Mouse (Mus musculus): Measurements from ENCODE around the gene Casz1. TPM values are rescaled to one million over a fixed set of nuclear protein-coding genes. Genes with fewer than 3 reads are reported as not detected.

Casz1 gene
- total RNA-seq, 2 experiments from 2014 or later = 1.1 to 1.8 TPM

DNA sequence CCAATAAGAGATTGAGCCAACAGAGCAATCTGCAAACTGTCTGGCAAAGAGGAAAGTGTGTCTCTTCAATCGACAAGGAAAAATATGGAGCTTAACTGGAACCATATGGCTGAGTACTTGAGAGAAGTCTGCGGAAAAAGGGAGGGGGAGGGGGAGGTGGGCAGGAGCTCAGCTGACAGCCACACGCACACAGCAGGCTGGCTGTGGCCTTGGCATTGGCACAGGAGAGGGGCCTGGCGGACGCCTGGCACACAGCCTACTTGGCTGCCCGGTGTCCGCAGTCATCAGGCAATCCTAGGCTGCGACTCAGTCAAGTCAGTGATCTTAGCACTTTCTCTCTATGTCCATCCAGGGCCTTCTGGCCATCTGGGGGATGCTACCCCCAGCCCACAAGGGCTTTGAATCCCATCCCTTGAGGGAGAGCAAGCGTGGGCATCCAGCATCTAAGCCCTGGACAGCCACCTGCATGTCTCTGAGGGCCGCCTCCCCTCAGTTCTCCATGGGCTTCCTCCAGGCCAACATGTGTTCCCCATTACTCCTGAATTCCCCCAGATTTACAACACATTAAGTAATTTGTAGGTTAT lies 67.6 kb downstream of the Casz1 start:
- DNase-seq (ENCODE audit: low spot score in 2 of 2) = no peak
- intact Hi-C loops (cut with DNase I) = no loop called here

DNA sequence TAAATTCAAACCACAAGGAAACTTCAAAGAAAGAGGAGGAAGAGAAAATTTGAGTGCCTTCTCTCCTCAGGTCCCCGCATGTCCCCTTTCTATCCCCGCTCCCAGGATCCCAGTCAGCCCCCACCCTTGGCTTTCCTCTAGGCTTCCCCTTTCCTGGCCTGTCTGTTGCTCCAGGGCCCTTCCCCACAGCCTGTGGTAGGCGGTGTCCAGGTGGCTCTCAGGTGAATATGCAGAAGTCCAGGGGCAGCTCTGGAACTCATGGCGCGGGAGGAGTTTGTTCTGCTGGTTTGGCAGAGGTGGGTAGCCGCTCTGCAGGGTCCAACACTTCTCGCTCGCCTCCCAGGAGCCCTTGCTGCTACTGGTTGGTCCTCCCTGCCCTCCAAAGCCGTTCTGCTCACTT lies 68.1 kb downstream of the Casz1 start:
- no peak for DNase-seq (ENCODE audit: low spot score in 2 of 2)
- intact Hi-C loops (cut with DNase I) = no loop called here

- intact Hi-C loops (cut with DNase I) = no loop called here
- DNase-seq (ENCODE audit: low spot score in 2 of 2) = no peak
These were observed 68.6 kb downstream of the Casz1 start for GRCm38 (mm10) chr4:148872783-148873182.

DNA sequence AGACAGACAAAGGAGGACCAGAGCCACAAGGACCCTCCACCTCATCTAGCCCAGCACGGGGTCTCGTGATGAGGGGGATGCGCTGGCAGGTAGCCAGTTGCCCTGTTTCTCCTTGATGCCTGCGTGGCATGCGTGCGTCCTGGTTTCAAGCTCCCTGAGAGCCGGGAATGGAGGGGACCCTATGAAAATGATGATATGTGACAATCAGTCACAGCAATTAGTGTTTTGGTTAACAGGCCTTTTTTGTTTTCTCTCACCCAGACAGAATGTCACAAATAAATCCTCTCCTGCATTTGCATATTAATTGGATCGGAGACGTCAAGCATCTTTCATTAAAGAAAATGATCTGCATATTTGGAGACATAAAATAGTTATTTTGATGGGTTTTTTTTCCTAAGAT lies 71.9 kb downstream of the Casz1 start:
- no peak for DNase-seq (ENCODE audit: low spot score in 2 of 2)
- intact Hi-C loops (cut with DNase I) = no loop called here

GRCm38 (mm10) chr4:148876867-148877266 lies 72.6 kb downstream of the Casz1 start:
- no peak for DNase-seq (ENCODE audit: low spot score in 2 of 2)
- intact Hi-C loops (cut with DNase I) = no loop called here

DNA sequence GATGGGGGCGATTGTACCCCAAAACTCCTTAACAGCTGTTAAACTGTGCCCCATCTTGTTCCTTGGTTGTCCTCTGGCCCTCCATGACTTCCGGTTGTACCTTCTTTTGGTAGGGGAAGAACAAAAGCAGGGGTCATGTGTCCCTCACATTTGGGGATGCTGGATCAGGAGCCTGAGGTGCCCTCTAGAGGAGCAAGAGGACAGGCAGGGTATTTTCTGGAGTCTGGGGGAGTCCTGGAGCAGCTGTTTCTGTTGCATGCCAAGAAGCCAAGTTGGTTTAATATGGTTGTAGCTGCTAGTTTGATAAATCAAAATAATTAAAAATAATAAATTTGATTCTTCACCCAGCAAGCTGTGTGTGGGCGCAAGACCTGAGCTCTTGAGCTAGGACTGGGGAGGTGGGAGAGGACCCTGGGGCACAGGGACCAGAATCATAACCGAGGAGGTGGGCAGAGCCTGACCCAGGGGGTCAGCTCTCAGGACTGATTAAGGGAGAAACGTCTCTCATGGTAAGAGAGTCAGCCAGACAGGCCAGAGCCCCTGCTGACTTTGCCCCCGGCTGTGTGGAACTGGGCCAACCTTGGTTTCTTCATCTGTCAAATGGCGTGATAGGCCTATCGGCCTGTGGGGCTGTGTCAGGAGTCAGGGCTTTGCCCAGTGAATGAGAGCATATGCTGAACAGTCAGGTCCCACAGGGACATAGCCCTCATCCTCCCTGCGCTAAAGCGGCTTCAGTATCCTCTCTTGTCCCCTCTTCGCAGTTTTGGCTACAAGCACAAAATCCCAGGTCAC lies 74.2 kb downstream of the Casz1 start:
- intact Hi-C loops (cut with DNase I) = no loop called here
- DNase-seq (ENCODE audit: low spot score in 2 of 2) = no peak

- intact Hi-C loops (cut with DNase I) = no loop called here
- no peak for DNase-seq (ENCODE audit: low spot score in 2 of 2)
These were observed 74.9 kb downstream of the Casz1 start for GRCm38 (mm10) chr4:148878984-148879610.

GRCm38 (mm10) chr4:148879631-148880030 lies 75.4 kb downstream of the Casz1 start:
- intact Hi-C loops (cut with DNase I) = no loop called here
- no peak for DNase-seq (ENCODE audit: low spot score in 2 of 2)

- no peak for DNase-seq (ENCODE audit: low spot score in 2 of 2)
- intact Hi-C loops (cut with DNase I) = no loop called here
These were observed 76.9 kb downstream of the Casz1 start for GRCm38 (mm10) chr4:148881001-148881669.

DNA sequence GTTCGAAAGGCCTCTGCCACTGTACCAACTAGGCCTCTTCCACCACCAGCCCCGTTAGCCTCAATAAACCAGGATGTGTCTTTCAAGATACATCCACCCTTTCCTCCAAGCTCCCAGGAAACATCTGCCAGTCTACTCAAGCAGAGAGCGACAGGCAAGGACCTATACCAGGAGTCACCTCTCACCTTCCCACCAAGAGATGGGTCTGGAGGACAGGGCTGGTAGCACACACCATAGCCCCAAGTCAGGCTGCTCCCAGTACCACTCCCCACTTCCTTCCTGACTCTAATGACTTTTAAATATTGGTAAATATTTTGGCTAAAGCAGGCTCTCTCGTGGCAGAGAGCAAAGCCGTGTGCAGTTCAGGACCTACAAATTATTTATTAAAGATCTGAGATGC lies 77.6 kb downstream of the Casz1 start:
- intact Hi-C loops (cut with DNase I) = no loop called here
- DNase-seq (ENCODE audit: low spot score in 2 of 2) = no peak

DNA sequence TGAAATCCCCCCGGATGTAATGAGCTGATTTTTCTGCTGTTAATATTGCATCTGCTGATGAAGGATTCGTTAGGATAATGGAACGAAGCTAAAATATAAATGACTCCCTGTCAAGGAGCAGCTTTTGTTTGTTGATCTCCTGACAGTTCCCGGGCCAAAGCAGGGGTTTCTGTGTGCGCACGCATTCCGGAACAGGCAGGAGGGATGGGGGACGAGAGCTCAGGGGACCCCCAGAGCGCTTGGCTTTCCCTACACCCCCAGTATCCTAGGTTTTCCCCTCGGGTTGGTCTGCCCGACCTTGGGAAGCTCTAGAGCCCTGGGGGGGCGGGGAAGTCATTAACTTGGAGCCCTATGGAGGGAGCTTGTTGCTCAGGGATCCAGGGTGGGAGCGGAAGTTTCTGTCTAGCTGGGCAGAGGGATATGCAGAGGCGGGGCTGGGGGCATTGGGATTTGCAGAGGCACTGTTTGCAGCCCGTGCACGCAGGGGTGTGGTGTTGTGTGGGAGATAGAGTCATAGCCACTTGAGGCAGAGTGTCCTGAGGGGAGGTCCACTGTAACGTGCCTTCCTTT lies 78.2 kb downstream of the Casz1 start:
- DNase-seq (ENCODE audit: low spot score in 2 of 2) = no peak
- intact Hi-C loops (cut with DNase I) = no loop called here

DNA sequence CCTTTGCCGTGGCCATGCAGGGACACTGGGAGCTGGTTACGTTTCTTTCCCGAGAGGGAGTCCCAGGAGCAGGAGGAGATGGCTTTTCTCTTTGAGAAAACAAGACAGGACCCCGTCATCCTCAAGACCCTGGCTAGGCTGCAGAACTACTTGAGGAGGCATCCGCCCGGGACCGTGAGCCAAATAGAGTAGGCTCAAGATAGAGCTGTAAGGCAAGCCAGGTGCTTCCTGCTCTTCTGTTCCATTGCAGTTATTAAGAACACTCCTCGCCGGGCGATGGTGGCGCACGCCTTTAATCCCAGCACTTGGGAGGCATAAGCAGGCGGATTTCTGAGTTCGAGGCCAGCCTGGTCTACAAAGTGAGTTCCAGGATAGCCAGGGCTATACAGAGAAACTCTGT lies 80.4 kb downstream of the Casz1 start:
- intact Hi-C loops (cut with DNase I) = no loop called here

GRCm38 (mm10) chr4:148885401-148885800 lies 81.2 kb downstream of the Casz1 start:
- DNase-seq (ENCODE audit: low spot score in 2 of 2) = no peak
- intact Hi-C loops (cut with DNase I) = no loop called here

More for the DNA sequence above, 80.4 kb downstream of the Casz1 start:
- DNase-seq (ENCODE audit: low spot score in 2 of 2) = no peak

GRCm38 (mm10) chr4:148885921-148886540 lies 81.8 kb downstream of the Casz1 start:
- DNase-seq (ENCODE audit: low spot score in 2 of 2) = no peak
- intact Hi-C loops (cut with DNase I) = no loop called here

GRCm38 (mm10) chr4:148888229-148888628 lies 84.0 kb downstream of the Casz1 start:
- intact Hi-C loops (cut with DNase I) = no loop called here
- DNase-seq (ENCODE audit: low spot score in 2 of 2) = no peak

DNA sequence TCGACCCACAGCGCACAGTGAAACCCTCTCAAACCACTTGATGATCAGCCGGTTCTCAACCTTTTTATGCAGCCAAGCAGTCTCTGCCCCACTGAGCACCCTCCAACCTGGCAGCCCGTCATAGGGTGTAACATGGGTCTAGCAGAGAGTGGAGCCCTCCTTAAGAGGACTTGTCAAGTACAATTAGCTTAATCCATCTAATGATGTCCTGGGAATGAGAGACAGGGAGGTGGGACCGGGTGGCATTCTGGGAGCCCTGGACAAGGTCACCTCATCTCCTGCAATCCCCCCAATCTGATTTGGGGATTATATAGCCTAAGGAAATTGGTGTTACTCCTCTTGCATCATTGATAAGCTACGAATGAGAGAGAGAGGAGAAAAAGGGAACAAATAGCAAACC lies 84.8 kb downstream of the Casz1 start:
- no peak for DNase-seq (ENCODE audit: low spot score in 2 of 2)
- intact Hi-C loops (cut with DNase I) = no loop called here

DNA sequence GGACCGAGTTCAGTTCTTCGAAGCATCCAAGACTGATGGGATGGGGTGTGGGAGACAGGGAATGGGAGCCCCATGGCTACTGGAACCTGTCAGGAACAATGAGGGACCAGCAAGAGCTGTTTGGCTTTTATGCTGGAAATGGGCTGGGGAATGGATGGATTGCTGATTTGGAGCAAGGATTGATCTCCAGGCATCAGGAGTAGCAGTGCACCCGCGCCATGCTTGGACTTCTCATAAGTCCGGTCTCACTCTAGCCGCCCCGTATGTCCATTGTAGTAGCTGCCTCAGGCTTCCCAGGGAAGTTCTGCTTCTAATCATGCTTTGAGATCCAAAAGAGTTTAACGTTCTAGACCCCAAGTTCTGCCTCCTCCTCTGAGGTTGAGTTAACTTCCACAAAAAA lies 86.2 kb downstream of the Casz1 start:
- intact Hi-C loops (cut with DNase I) = no loop called here
- no peak for DNase-seq (ENCODE audit: low spot score in 2 of 2)

GRCm38 (mm10) chr4:148890892-148891838 lies 86.9 kb downstream of the Casz1 start:
- intact Hi-C loops (cut with DNase I) = no loop called here

DNA sequence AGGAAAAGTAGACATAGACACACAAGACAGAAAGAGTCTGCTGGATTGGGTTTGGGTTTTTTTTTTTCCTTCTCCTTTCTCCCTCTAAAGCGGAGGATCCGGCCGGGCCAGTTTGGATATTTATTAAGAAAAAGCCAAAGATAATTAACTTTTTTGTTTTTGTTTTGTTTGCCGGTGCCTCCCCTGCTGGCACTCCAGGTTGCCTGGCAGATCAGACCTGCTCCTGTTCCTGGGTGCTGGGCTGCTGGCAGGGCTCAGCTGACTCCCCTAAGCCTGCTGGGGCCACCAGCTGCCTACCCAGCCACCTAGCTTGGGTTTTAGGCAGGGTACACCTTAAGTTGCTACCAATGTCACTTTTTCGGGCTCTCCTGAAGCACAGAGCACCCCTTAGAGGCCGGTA lies 91.9 kb downstream of the Casz1 start:
- intact Hi-C loops (cut with DNase I) = no loop called here
- DNase-seq (ENCODE audit: low spot score in 2 of 2) = no peak

More at GRCm38 (mm10) chr4:148890892-148891838, 86.9 kb downstream of the Casz1 start:
- no peak for DNase-seq (ENCODE audit: low spot score in 2 of 2)
